8 mouse cellular contexts compared by ENCODE assay signal in genomic region chr14:121796571-121797456, GRCm38 (mm10). TPM values are rescaled to one million over a fixed set of nuclear protein-coding genes. Genes with fewer than 3 reads are reported as not detected.
DNase-seq lines count a peak whose midpoint lies in the region; ATAC-seq and TF ChIP-seq lines count a peak whose summit lies in the region.

No protein-coding gene starts in this region.

- H3K27me3 ChIP-seq in embryonic facial prominence, embryonic 12.5 days, result peaks cover 25% of the 10 kb centered on the region
- no peaks in the 10 kb centered on the region for H3K27me3 ChIP-seq in hindbrain, postnatal 0 days (ENCODE audit: insufficient read depth, low read length)
- H3K27me3 ChIP-seq in midbrain, embryonic 15.5 days (replicated peaks), result peaks cover 18% of the 10 kb centered on the region

- no peaks in the 10 kb centered on the region for H3K9me3 ChIP-seq in embryonic facial prominence, embryonic 12.5 days
- H3K9me3 ChIP-seq in hindbrain, postnatal 0 days (ENCODE audit: low read length), result no peaks in the 10 kb centered on the region
- H3K9me3 ChIP-seq in midbrain, embryonic 15.5 days, result no peaks in the 10 kb centered on the region

- H3K36me3 ChIP-seq in embryonic facial prominence, embryonic 12.5 days, result no peaks in the 10 kb centered on the region
- H3K36me3 ChIP-seq in hindbrain, postnatal 0 days (ENCODE audit: insufficient read depth, low read length), result no peaks in the 10 kb centered on the region
- H3K36me3 ChIP-seq in midbrain, embryonic 15.5 days (replicated peaks), result no peaks in the 10 kb centered on the region

- ATAC-seq in embryonic facial prominence, embryonic 12.5 days (ENCODE audit: insufficient number of reproducible peaks, insufficient read depth, low FRiP score, low TSS enrichment), result no peak
- ATAC-seq in hindbrain, postnatal 0 days, result peak; percentile 3
- peak; percentile 0 for ATAC-seq in midbrain, embryonic 15.5 days (replicated peaks)

- peaks cover 8% of the 10 kb centered on the region; the same call in 1 of the 2 replicates for H3K4me1 ChIP-seq in embryonic facial prominence, embryonic 12.5 days
- no peaks in the 10 kb centered on the region for H3K4me1 ChIP-seq in hindbrain, postnatal 0 days (ENCODE audit: insufficient read depth, low read length)
- H3K4me1 ChIP-seq in midbrain, embryonic 15.5 days, result peaks cover 17% of the 10 kb centered on the region

- peak overlapping the region; percentile 97 for H3K27ac ChIP-seq in left cerebral cortex, adult 2 months
- H3K27ac ChIP-seq in embryonic facial prominence, embryonic 12.5 days, result no peak overlapping the region
- peak overlapping the region; percentile 89 for H3K27ac ChIP-seq in hindbrain, postnatal 0 days
- H3K27ac ChIP-seq in midbrain, embryonic 15.5 days, result 0 out of 2 replicates have a peak overlapping the region, but pooled peaks have one; percentile 88

- intact Hi-C loops in left cerebral cortex, adult 2 months (cut with DNase I), result no loop called here
- intact Hi-C loops in left cerebral cortex, postnatal 10 days (cut with DNase I), result no loop called here

- TF ChIP-seq CTCF in left cerebral cortex, adult 2 months (IDR thresholded peaks at IDR 0.05), result no peak
- TF ChIP-seq CTCF in hindbrain, postnatal 0 days (IDR thresholded peaks at IDR 0.05; ENCODE audit: low read depth), result no peak

- H3K9ac ChIP-seq in embryonic facial prominence, embryonic 12.5 days, result peak overlapping the region; percentile 60
- H3K9ac ChIP-seq in hindbrain, postnatal 0 days (replicated peaks; ENCODE audit: low read length), result peak overlapping the region; percentile 67
- peak overlapping the region; percentile 54 for H3K9ac ChIP-seq in midbrain, embryonic 15.5 days

- H3K4me2 ChIP-seq in embryonic facial prominence, embryonic 12.5 days (replicated peaks), result peak overlapping the region; percentile 93
- peak overlapping the region; percentile 92 for H3K4me2 ChIP-seq in hindbrain, postnatal 0 days (ENCODE audit: low read depth, low read length)
- H3K4me2 ChIP-seq in midbrain, embryonic 15.5 days, result peak overlapping the region; percentile 97

- WGBS in embryonic facial prominence, embryonic 12.5 days, result 15% methylated on average over 26 of the region's 28 CpGs
- 11% methylated on average over 27 of the region's 28 CpGs for WGBS in hindbrain, postnatal 0 days
- 11% methylated on average over 28 of the region's 28 CpGs for WGBS in midbrain, embryonic 15.5 days

- H3K4me3 ChIP-seq in left cerebral cortex, adult 2 months, result peak overlapping the region; percentile 93
- H3K4me3 ChIP-seq in embryonic facial prominence, embryonic 12.5 days, result peak overlapping the region; percentile 71
- H3K4me3 ChIP-seq in hindbrain, postnatal 0 days (ENCODE audit: low read length), result peak overlapping the region; percentile 73
- H3K4me3 ChIP-seq in midbrain, embryonic 15.5 days, result peak overlapping the region; percentile 70

- peak; percentile 16 to 20 for DNase-seq in left cerebral cortex, adult 2 months (ENCODE audit: extremely low spot score in 1 of 2, low spot score in 2 of 2)
- no peak for DNase-seq in left cerebral cortex, postnatal 10 days (ENCODE audit: extremely low spot score in 1 of 2, low spot score in 2 of 2)
- DNase-seq in adrenal gland, postnatal 14 days, result peak; percentile 26
- no peak for DNase-seq in hindbrain, postnatal 0 days (ENCODE audit: low spot score)
- DNase-seq in urinary bladder, postnatal 4 days (ENCODE audit: low spot score in 2 of 2), result no peak
- DNase-seq in adipocyte (ENCODE audit: low spot score), result no peak

RNA-seq across cellular contexts. Expression of gene Dock9, which starts 0.8 kb away (rescaled TPM):
- 10 to 100 TPM; 87.1 to 91.6 TPM for total RNA-seq in left cerebral cortex, adult 2 months (2021)
- total RNA-seq in left cerebral cortex, postnatal 10 days (2021), result 100 to 1,000 TPM; 181 to 185 TPM
- total RNA-seq in adrenal gland, postnatal 14 days (2021), result 31.9 and 43.7 TPM in 2 replicates
- polyA plus RNA-seq in embryonic facial prominence, embryonic 12.5 days (2016; fragmentation: Nextera tagmentation; extraction: Ambion mirVana), result 5.6 and 5.8 TPM in 2 replicates
- 46.0 and 51.3 TPM in 2 replicates for total RNA-seq in hindbrain, postnatal 0 days (2014; rRNA removed)
- 11.7 and 12.7 TPM in 2 replicates for polyA plus RNA-seq in hindbrain, postnatal 0 days (2015; fragmentation: Nextera tagmentation; extraction: Ambion mirVana)
- 12.9 and 14.5 TPM in 2 replicates for polyA plus RNA-seq in midbrain, embryonic 15.5 days (2015; fragmentation: Nextera tagmentation; extraction: Ambion mirVana)

Comparison
In these comparisons a context has a peak if more than half of its experiments do, and no peak if none do; other contexts are left out.
1. DNase-seq: peak in left cerebral cortex, adult 2 months (2 of 2) and adrenal gland, postnatal 14 days (single experiment); none in left cerebral cortex, postnatal 10 days (0 of 2), hindbrain, postnatal 0 days (single experiment), urinary bladder, postnatal 4 days (0 of 2) and adipocyte (single experiment).
2. Peak in every context shown above with its lines, with median percentiles within 50 percentile points of each other: H3K4me3 ChIP-seq, H3K4me2 ChIP-seq and H3K9ac ChIP-seq.